Mouse (Mus musculus) heart, embryonic 10.5 days (tissue): ENCODE measurements around the gene Slc25a34. TPM values are rescaled to one million over a fixed set of nuclear protein-coding genes. Genes with fewer than 3 reads are reported as not detected.

ENCODE experiments used
- DNase-seq: peaks from one replicate; pipeline ENCODE4 v3.0.0-alpha.2; 2017; ENCODE audit warnings: low spot score
- H3K27ac ChIP-seq: fragments of 300-500 bp; sonication (generic); 2 replicates; pipeline ENCODE4 v1.5.1; 2016; ENCODE audit warnings: mild to moderate bottlenecking
- H3K27me3 ChIP-seq: fragments of 300-500 bp; sonication (generic); 2 replicates; pipeline ENCODE4 v1.6.1; 2016; ENCODE audit warnings: mild to moderate bottlenecking; ENCODE audit not compliant: poor library complexity, insufficient read depth, severe bottlenecking
- H3K36me3 ChIP-seq: fragments of 300-500 bp; sonication (generic); 2 replicates; pipeline ENCODE4 v1.6.1; 2016; ENCODE audit warnings: mild to moderate bottlenecking, moderate library complexity
- H3K4me1 ChIP-seq: fragments of 300-500 bp; sonication (generic); 2 replicates; pipeline ENCODE4 v1.6.1; 2016; ENCODE audit warnings: mild to moderate bottlenecking
- H3K4me3 ChIP-seq: fragments of 300-500 bp; sonication (generic); 2 replicates; pipeline ENCODE4 v1.5.1; 2016; ENCODE audit warnings: mild to moderate bottlenecking, moderate library complexity
- H3K9me3 ChIP-seq: fragments of 300-500 bp; sonication (generic); 2 replicates; pipeline ENCODE4 v1.6.1; 2016; ENCODE audit warnings: mild to moderate bottlenecking, moderate library complexity
- WGBS: fragments of 180-500 bp; shearing (Covaris S2); methylation state at CpG from one replicate; pipeline ENCODE4 v1.1.7; 2016; 5-methylcytosine and 5-hydroxymethylcytosine counted together
- polyA plus RNA-seq: library from polyadenylated mRNA; unstranded; fragments of >200 nt; fragmentation: Nextera tagmentation; extraction: Ambion mirVana; gene quantifications from 2 replicates; pipeline ENCODE4 v1.2.1, GENCODE M21; 2016

Gene Slc25a34
- polyA plus RNA-seq, 1 experiment from 2014 or later: 0.34 TPM

DNA sequence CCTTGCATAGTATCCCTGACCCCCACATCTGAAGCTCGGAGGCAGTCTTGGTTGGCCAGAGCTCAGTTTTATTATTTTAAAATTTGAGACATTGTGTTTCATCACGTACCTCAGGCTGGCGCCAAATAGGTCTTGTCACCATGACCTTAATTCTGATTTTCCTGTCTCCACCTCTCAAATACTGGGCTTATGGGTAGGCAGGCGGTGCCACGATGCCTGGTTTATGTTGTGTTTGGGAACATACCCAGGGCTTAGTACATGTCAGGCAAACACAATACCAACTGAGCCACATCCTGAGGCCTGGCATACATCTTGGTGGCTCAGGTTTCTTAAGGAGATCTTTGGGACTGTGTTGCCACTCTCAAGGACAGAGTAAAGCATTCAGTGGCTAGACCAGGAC lies 1.0 kb downstream of the Slc25a34 start:
- WGBS: 80% methylated on average over 5 of the region's 5 CpGs
- DNase-seq: no peak
- H3K4me1 ChIP-seq: peaks cover 33% of the 10 kb centered on the region
- H3K9me3 ChIP-seq: no peaks in the 10 kb centered on the region
- no peak overlapping the region for H3K27ac ChIP-seq
- no peaks in the 10 kb centered on the region for H3K27me3 ChIP-seq
- H3K36me3 ChIP-seq: peaks cover 32% of the 10 kb centered on the region
- no peak overlapping the region for H3K4me3 ChIP-seq

DNA sequence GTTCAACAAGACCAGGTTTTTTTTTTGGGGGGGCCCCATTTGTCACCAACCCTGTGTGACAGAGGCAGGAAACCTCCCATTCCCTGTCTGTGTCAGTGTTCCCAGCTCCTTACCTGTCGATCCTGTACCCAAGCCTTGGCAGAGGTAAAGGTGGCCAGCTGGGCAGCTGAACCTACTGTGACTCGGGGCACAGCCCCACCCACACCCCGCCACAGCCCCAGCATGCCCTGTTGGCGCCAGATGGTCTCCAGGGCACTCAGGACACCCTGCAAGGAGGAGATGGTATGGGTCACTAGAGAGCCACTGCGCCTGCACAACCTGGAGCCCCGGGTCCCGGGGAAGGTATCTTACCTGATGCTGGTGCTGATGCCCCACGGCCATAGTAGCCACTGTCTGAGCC lies 1.5 kb downstream of the Slc25a34 start:
- 77% methylated on average over 8 of the region's 8 CpGs for WGBS
- H3K9me3 ChIP-seq: no peaks in the 10 kb centered on the region

DNA sequence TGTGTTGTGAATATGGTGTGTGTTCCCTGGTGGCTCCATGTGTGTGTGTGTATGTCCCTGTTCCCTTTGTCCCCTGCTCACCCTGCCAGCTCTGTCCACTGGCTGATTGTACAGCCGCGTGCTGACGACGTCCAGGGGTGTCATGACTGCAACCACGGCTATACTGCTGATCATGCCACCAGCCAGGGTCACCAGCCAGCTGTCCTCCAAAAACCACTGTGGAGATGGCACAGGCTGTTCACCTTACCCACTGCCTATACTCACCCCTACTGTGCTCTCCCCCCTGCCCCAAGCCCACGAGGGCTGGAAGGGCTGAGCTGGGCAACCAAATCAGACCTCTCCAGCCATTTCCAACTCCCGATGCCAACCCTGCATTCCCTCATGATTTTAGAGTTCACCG lies 2.3 kb downstream of the Slc25a34 start:
- peaks cover 38% of the 10 kb centered on the region for H3K4me1 ChIP-seq
- WGBS: 80% methylated on average over 8 of the region's 8 CpGs
- DNase-seq: no peak
- H3K27ac ChIP-seq: no peak overlapping the region
- H3K4me3 ChIP-seq: no peak overlapping the region
- no peaks in the 10 kb centered on the region for H3K9me3 ChIP-seq
- H3K36me3 ChIP-seq: peaks cover 21% of the 10 kb centered on the region
- H3K27me3 ChIP-seq: peaks cover 5% of the 10 kb centered on the region

More for the DNA sequence above, 1.5 kb downstream of the Slc25a34 start:
- Histone ChIP-seq H3K4me3 (no peak overlapping the region), H3K27ac (no peak overlapping the region), H3K36me3 (peaks cover 29% of the 10 kb centered on the region), H3K27me3 (no peaks in the 10 kb centered on the region), H3K4me1 (peaks cover 37% of the 10 kb centered on the region)
- no peak for DNase-seq

DNA sequence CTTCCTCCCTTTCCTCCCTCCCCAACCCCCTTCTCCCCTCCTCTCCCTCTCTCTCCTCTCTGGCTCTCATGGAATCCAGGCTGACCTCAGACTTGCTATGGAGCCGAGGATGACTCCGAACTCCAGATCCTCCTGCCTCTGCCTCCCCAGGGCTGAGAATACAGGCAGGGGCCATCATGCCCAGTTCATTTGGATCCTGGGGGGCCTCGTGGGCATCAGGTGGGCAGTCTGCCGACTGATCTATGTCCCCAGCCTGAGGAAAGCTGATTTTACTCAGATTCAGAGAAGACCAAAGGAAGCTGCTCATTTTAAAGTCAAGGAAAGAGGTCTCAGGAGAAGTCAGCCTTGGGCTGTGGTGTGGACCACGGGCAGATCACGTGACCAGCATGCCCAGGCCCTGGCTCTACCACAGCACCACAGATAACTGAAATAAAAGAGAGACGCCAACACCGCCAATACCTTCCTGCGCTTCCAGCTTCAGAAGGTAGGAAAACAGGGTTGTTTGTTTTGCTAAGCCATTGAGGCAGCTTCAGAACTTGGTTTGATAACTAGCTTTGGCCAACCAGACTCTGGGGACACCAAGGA lies 4.2 kb downstream of the Slc25a34 start:
- H3K27ac ChIP-seq: peak overlapping the region; percentile 7; the same call in 1 of the 2 replicates
- DNase-seq: no peak
- no peaks in the 10 kb centered on the region for H3K9me3 ChIP-seq
- H3K27me3 ChIP-seq: peaks cover 11% of the 10 kb centered on the region
- 0 out of 2 replicates have a peak, but pooled peaks cover 3% of the 10 kb centered on the region for H3K36me3 ChIP-seq
- 78% methylated on average over 9 of the region's 9 CpGs for WGBS
- H3K4me1 ChIP-seq: peaks cover 46% of the 10 kb centered on the region
- H3K4me3 ChIP-seq: no peak overlapping the region

DNA sequence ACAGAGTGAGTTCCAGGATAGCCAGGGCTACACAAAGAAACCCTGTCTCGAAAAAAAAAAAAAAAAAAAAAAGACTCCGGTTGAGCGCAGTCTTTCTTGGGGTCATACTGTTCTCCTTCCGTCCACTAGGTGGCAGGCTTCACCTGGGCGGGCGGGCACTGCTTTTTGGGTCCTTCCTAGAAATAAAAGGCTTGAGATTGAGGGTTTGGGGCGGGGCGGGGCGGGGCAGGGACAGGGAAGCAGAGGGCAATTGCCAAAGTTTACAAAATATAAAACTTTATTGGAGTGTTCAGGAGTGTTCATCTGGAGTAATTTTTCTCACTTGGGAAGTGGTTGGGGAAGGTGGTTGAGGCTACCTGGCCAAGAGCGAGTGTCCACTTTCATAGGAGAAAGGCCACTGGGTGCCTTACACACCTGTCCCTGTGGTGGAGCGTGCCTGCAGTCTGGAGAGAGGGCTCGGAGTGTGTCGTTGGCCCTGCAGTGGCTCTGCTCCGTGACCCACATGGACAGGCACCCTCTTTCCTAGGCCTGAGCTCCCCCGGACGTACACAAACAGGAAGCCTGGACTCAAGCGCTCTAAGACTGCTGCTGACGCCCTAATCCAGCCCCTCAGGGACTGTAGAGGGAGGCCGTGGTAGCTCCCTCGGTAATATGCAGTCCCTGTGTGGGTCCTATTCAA lies 4.9 kb downstream of the Slc25a34 start, which contains the start of gene Tmem82:
TSS of gene Tmem82 (minus strand) at position 69 of the 679 bp plus-strand sequence.
- H3K27ac ChIP-seq: peak within 1 kb of the TSS; percentile 84
- peak within 1 kb of the TSS; percentile 60 for H3K4me3 ChIP-seq
- H3K27me3 ChIP-seq: peaks cover 11% of the 10 kb centered on the region
- no peak for DNase-seq
- no peaks in the 10 kb centered on the region for H3K36me3 ChIP-seq
- peaks cover 46% of the 10 kb centered on the region for H3K4me1 ChIP-seq
- 26% methylated on average over 20 of the region's 20 CpGs for WGBS
- H3K9me3 ChIP-seq: no peaks in the 10 kb centered on the region

DNA sequence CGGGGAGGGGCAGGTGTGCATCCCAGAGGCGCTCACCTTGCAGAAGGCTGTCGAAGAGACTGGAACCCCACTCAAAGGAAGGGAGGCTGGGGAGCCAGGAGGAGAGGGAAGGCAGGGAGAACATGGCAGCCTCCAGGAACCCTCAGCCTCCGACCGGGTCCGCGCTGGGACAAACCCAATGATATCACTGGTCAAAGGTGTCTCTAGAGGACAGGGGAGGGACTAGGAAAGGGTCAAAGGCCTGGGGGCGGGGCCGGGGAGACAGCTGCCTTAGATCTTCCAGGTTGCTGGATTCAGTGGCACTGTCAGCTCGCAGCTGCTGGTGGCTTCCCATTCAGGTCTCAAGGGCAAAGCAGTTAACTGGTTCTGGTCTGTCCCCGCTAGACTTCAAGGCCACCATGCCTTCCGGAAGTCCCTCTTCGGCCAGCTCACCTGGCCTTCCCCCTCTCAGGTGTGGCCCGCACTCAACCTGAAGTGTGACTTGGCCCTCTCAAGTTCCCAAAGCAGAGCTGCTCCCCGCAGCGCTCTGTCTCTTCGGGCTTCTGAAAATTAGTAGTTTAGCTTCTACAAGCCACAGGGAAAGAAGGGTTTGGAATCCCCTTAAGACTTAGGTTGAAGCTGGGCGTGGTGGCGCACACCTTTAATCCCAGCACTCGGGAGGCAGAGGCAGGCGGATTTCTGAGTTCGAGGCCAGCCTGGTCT lies 5.6 kb downstream of the Slc25a34 start:
- Histone ChIP-seq H3K27ac (peak overlapping the region; percentile 84), H3K4me1 (peaks cover 40% of the 10 kb centered on the region), H3K4me3 (peak overlapping the region; percentile 60), H3K36me3 (no peaks in the 10 kb centered on the region), H3K27me3 (peaks cover 11% of the 10 kb centered on the region), H3K9me3 (no peaks in the 10 kb centered on the region)
- DNase-seq: no peak
- WGBS: 10% methylated on average over 22 of the region's 22 CpGs

DNA sequence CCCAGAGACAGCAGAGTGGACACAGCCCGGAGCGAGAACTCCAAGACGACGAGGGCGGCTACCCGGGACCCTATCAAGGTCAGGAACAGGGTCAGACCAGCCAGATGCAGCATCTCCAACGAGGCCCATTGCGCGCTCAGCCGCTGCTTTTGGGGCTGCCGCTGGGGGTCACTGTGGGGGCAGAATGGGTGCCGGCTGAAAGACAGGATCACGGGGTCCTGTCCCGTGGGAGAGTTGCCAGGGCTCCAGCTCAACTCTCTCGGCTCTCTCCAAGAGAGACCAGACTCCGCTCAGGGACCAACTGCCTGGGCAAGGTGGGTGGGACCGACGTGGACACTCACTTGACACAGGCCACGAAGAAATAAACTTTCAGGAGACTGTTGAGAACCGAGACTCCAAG lies 6.3 kb downstream of the Slc25a34 start:
- 3% methylated on average over 20 of the region's 20 CpGs for WGBS
- DNase-seq: peak; percentile 89
- Histone ChIP-seq H3K4me1 (peaks cover 40% of the 10 kb centered on the region), H3K4me3 (peak overlapping the region; percentile 60), H3K27me3 (peaks cover 11% of the 10 kb centered on the region), H3K36me3 (no peaks in the 10 kb centered on the region), H3K27ac (peak overlapping the region; percentile 84), H3K9me3 (no peaks in the 10 kb centered on the region)

DNA sequence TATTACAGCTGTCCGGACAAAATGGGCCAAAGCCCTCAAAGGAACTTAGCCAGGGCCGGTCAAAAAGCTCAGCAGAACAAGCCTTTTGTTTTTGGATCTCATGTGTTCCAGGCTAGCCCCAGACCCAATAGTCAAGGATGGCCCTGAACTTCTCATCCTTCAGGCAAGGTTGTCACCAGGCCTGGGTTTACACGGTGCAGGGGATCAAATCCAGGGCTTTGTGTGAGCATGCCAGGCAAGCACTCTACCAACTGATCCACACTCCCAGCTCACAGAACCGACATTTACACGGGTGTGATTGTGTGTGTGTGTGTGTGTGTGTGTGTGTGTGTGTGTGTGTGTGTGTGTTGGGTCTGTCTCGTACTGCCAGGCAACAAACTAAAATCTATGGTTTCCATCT lies 6.8 kb downstream of the Slc25a34 start:
- no peak for DNase-seq
- Histone ChIP-seq H3K27ac (0 out of 2 replicates have a peak overlapping the region, but pooled peaks have one; percentile 84), H3K4me3 (peak overlapping the region; percentile 60; the same call in 1 of the 2 replicates), H3K36me3 (no peaks in the 10 kb centered on the region), H3K4me1 (peaks cover 40% of the 10 kb centered on the region), H3K27me3 (peaks cover 11% of the 10 kb centered on the region), H3K9me3 (no peaks in the 10 kb centered on the region)
- 80% methylated on average over 6 of the region's 6 CpGs for WGBS

DNA sequence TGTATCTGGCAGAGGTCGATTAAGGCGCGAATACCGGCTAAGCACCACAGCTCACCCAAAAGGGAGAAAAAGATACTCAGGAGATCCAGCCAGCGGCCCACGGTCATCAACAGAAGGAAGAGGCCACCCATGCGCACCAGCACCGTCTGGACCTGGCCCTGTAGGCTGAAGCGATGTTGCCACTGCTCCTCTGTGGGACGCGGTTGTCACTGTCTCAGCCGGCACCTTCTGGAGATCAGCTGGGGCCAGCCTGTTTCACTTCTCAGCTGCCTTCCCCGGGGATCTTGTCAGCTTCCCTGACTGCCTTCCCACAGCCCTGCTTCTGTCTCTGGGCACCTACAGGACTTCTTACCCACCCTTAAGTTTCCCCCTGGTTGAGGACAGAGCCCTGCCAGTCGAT lies 8.7 kb downstream of the Slc25a34 start:
- H3K27me3 ChIP-seq: peaks cover 11% of the 10 kb centered on the region
- no peak for DNase-seq
- no peaks in the 10 kb centered on the region for H3K9me3 ChIP-seq
- no peak overlapping the region for H3K4me3 ChIP-seq
- no peaks in the 10 kb centered on the region for H3K36me3 ChIP-seq
- 80% methylated on average over 14 of the region's 14 CpGs for WGBS
- peaks cover 37% of the 10 kb centered on the region for H3K4me1 ChIP-seq
- 0 out of 2 replicates have a peak overlapping the region, but pooled peaks have one; percentile 52 for H3K27ac ChIP-seq

DNA sequence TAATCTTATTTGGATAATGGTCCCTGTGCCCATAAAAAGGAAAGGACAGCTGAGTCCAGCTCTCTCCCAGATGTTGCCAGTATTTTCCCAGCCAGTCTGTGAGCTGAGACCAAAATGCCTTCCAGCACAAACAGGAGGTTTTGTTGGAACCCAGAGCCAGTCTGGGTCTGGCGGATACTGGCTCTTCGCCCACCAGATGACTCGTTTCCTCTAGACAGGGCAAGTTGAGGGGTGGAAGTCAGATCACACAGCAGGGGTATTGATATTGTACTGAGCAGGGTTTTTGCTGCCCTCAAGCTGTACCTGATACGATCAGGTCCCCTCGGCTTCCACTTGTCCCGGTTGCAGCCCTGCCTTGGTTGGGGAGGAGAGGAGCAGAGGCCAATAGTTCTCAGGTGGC lies 14.1 kb downstream of the Slc25a34 start:
- H3K4me1 ChIP-seq: peaks cover 14% of the 10 kb centered on the region
- 60% methylated on average over 6 of the region's 6 CpGs for WGBS
- H3K4me3 ChIP-seq: no peak overlapping the region
- DNase-seq: no peak
- H3K27me3 ChIP-seq: no peaks in the 10 kb centered on the region
- H3K9me3 ChIP-seq: no peaks in the 10 kb centered on the region
- no peaks in the 10 kb centered on the region for H3K36me3 ChIP-seq
- H3K27ac ChIP-seq: no peak overlapping the region

DNA sequence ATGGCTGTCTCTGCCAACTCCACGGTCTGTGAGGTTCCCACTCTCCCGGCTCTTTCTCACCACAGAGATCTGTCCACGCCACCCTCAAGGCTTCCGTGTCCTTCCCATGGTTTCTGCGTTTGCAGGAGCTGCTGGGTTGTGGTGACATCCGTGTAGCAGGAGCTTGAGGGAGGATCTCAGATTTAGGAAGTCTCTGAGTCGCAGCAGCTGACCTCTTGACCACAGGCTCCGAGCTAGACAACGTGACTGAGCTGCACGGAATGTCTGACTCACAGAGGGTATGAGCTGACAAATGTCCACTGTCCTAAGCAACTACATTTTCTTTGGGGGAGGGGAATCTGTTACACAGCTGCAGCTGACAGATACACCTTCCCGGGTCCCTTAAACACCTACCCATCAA lies 17.8 kb downstream of the Slc25a34 start, which contains the start of gene Fblim1:
TSS of gene Fblim1 (minus strand) at position 236 of the 400 bp plus-strand sequence.
- H3K27me3 ChIP-seq: peaks cover 7% of the 10 kb centered on the region; the same call in 1 of the 2 replicates
- H3K4me3 ChIP-seq: no peak within 1 kb of the TSS
- H3K4me1 ChIP-seq: peaks cover 39% of the 10 kb centered on the region
- H3K36me3 ChIP-seq: no peaks in the 10 kb centered on the region
- WGBS: 75% methylated on average over 11 of the region's 11 CpGs
- 0 out of 2 replicates have a peak within 1 kb of the TSS, but pooled peaks have one; percentile 19 for H3K27ac ChIP-seq
- no peaks in the 10 kb centered on the region for H3K9me3 ChIP-seq
- DNase-seq: no peak

DNA sequence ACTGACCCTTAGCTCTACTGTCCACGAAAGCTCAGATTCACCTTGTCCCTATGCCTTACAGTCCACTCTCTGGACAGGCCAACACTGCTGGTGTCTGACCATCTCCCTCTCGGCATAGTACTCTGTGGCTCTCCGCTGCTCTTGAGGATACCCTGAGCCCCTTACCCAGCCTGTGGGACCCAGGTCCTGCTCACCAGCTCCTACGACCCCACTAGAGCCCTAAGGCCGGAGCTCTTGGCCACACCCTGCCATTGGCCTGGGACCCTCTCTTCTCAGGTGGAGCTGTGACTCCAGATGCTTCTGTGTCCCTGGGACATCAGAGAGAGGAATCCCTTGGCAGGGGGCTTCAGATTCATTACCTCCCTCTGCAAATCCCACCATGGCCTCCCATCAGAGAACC lies 18.2 kb downstream of the Slc25a34 start:
- Histone ChIP-seq H3K4me3 (no peak overlapping the region), H3K4me1 (peaks cover 43% of the 10 kb centered on the region), H3K9me3 (no peaks in the 10 kb centered on the region), H3K36me3 (no peaks in the 10 kb centered on the region), H3K27me3 (peaks cover 7% of the 10 kb centered on the region; the same call in 1 of the 2 replicates), H3K27ac (0 out of 2 replicates have a peak overlapping the region, but pooled peaks have one; percentile 19)
- DNase-seq: no peak
- WGBS: 81% methylated on average over 5 of the region's 5 CpGs

DNA sequence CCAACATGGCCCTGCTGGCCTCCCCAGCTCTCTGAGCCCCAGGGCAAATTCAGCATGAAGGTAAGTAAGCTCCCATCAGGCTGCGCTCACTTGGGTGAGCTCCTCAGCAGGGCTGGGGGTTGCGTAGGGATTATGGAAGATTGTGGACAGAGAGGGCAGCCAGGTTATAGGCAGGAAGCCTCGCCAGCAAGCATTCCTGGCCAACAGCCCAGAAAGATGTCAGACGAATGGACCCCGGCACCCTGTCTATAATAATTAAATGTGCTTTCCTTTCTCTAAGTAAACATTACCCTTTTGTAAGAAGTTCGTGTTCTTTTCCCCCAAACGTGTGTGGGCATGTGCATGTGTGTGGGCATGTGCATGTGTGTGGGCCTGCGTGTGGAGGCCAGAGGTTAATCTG lies 19.1 kb downstream of the Slc25a34 start:
- peak overlapping the region; percentile 49 for H3K27ac ChIP-seq
- H3K27me3 ChIP-seq: peaks cover 7% of the 10 kb centered on the region; the same call in 1 of the 2 replicates
- no peak for DNase-seq
- no peaks in the 10 kb centered on the region for H3K36me3 ChIP-seq
- no peaks in the 10 kb centered on the region for H3K9me3 ChIP-seq
- WGBS: 72% methylated on average over 8 of the region's 8 CpGs
- no peak overlapping the region for H3K4me3 ChIP-seq
- H3K4me1 ChIP-seq: peaks cover 51% of the 10 kb centered on the region
